Mouse (Mus musculus) gonadal fat pad, adult 2 months (tissue): ENCODE results near the gene Baz2b. TPM values are rescaled to one million over a fixed set of nuclear protein-coding genes. Genes with fewer than 3 reads are reported as not detected.
"Not testable (repeated sequence)": the region's sequence is repeated elsewhere in the genome, so short reads cannot be mapped to it uniquely, and the experiment has no call there.

Source experiments
- DNase-seq: peaks from one replicate; pipeline ENCODE4 v3.0.0-alpha.2; 2012; ENCODE audit warnings: low read depth
- polyA plus RNA-seq: library from polyadenylated mRNA; depleted of rRNA; stranded (reverse); fragments of >200 nt; gene quantifications from 2 replicates; pipeline ENCODE4 v1.2.3, GENCODE M21; 2012

Gene Baz2b
- polyA plus RNA-seq, 1 experiment, result 19.5 TPM

DNA sequence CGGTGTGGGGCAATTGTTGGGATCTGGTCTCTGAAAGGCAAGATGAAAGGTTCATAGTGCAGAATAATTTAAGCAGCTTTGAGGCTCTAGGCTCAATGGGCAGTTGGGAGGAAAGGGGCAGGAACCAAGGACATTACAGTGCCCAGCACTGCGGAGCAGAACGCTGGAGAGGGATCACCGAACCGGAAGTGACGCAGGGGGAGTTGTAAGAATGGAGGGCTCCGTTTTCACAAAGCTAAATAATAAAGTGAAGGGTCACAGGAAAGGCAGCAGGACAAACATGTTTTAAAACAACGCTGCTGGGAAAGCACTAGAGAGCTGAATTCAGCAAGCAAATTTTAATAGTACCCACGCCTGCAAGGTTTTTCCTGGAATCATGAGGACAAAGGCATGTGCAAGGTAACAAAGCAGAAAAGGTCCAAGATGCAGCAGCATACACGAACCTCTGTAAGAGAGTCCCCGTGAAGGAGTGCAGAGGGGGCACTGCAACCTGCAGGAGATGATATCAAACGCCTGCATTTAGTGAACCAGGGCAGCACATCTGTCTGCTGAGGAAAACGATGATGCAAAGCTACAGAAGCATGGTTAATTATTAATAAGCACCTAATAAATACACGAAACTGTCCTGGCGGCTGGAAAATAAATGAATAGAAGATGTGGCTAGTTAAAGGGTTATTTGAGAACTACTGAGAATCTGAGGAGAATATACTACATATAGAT, 120.0 kb downstream of the Baz2b start:
- no peak for DNase-seq

DNA sequence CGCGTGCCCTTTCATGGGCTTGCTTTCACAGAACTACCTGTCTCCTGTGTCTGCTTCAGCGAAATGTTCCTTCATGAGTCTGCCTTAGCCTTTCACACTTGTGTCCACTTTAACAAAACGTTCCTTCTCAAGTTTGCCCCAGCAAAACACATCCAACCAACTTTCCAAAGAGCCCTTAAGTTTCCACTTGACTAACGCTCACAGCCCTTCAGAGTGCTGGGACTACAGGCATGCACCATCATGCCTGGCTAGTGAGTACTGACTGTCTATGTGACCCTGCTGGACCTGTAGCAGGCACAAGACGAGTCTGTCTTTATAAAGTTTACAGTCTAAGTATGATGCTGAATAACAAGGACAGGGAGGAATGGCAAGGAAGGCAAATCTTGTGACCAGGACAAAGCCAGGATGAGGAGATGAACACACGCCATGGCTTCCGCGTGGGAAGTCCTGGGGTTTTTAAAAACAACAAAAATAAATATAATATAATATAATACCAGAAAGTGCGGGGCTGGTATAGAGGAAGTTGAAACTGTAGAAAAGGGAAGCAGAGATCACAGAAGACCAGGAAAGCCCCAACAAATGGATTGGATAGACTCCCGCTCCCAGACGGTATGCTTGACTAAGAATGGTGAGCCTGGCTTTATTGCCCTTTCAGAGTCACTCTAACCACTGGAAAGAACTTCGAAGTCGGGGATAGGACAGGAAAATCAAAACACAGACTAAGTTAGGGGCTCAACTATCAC, 120.7 kb downstream of the Baz2b start:
- no peak for DNase-seq

DNA sequence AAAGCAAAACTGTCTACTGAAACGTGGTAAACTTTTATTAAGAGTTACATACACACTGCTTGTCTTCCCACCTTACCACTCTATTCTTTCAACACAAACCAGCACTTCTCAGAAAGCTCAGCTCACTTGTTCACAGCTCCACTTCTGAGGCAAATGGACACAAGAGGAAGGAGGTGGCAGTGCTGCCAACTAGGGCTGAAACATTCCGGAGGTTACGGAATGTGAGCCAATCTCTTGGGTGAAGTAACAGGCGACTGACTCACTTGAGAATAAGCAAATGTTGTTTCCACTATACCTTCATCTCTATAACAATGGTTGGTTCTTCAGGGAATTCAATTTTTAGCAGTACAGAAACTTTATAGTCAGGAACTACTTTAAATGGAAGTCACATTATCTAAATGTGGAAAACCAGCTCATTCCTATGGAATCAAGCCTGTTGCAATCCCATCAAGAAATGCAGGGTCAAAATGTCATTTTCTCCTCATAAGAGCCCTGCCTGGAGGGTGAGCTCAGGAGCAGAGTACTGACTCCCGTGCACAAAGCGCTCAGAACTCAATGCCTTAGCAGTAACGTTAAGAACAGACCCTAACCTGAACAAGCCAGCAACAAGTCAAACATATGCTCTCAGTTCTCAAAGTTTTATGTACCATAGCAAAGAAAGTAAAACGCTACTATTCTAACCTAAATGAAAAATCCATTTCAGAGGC, 123.3 kb downstream of the Baz2b start:
- peak; percentile 94 for DNase-seq

DNA sequence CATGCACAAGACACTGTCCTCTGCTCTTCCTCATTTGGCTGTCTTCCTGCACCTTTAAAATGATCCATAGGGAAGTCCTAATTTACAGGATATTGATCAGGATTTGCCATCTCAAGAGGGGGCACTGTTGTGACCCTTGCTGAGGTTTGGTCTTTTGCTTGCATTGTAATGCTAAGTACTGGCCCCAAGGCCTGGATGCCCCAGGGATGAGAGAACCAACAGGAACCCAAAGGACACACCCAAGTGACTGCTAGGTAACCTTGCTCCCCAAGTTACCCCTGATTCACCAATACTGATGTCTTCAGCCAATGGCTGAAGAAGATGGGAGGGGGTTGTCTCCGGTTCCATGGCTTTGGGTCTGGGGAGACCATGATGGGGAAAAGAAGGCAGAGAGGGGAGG, 124.8 kb downstream of the Baz2b start:
- DNase-seq, result no peak

DNA sequence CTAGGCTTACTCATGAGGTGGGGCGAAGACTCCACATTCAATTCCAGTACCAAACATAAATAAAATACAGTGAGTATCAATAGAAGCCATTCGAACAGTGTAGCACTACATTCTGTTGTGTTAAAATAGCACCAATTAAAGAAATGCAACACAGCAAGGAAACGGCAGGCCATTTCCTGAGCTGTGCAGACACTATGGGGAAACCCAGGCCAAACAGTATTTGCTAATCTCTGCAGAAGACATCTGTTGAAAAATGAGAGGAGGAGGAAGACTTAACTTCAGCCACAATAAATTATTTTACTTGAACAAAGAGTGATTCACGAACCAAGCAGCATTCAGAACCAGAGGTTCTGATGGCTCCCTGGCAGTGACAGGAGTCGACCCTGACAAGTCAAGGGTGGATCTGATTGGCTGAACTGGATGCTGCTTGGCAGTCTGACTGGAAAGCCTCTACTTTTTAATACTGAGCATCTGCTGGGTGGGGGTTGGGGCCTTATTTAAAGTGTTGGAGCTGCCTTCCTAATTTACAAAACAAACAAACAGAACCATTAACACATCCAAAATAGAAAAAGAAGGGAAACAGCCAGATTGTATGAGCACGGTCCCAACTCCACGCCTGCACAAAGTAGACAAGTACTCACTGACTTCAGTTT, 126.5 kb downstream of the Baz2b start:
- no peak for DNase-seq

DNA sequence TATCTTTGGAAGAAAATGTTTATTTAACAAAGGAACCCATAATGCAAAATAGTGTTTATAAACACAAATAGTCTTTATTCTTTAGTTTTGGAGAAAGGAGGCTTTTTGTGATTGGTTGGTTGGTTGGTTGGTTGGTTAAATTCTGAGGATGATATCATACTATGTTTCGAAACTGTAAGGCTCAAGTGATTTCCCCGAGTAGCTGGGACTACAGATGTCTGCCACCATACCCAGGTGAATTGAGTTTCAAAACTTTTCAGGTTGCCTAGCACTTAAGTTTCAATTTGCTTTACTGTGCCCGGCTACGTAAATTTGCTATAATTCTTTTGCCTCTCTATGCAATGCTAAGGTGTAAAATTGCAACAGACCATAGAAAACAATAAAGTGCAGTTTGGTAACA, 127.4 kb downstream of the Baz2b start:
- DNase-seq, result no peak

DNA sequence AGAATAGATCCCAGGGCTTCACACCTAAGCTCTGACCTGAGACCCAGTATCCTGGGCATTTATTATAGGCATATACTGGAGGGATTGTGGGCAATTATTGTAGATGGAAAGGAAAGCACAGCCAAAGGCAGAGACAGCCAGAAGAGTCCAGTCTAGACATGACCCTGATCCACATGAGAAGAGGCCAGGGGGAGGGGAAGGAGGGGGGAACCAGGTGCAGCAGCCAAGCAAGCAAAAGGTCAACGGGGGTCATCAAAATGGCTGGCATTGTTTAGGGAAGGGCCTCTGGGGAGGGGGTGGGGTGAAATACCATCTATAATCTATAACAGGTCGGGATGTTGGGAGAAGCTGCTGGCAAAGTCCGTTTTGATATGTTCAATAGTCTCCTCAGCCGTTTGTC, 128.8 kb downstream of the Baz2b start:
- DNase-seq, result no peak

DNA sequence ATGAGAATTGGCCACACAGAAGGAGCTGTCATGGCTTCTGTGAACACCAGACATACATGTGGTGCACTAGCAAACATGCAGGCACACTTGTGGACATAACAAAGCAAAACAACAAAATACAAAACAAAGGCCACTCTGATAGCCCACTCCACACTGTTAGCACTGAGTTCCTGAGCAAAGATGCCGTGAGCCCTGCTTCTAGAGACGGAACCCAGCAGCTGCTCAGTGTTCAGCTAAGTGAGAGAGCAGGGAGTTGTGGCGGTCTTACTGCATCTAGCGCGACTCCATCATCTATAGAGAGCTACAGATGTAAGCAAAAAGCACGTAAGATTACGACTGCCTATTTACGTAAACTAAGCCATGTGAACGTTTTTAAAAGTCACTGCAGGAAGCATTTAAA, 132.0 kb downstream of the Baz2b start:
- no peak for DNase-seq

DNA sequence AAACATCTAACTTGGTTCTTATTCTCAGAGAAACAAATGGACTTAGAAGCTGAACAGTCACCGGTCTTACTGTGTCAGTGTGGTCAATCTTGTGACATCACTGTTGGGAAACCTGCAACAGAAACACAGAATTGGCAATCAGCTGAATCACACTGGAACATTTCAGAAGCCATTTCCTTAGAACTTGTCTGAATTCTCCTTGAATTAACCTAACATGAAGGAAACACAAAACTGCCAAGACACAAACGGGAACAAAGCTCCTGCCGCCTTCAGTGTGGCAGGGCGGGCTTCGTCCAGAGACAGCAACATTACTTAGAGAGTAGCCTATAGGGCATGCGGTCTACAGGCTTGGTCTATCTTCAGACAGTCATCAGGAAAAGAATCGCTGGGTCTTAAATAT, 132.8 kb downstream of the Baz2b start:
- DNase-seq, result no peak

DNA sequence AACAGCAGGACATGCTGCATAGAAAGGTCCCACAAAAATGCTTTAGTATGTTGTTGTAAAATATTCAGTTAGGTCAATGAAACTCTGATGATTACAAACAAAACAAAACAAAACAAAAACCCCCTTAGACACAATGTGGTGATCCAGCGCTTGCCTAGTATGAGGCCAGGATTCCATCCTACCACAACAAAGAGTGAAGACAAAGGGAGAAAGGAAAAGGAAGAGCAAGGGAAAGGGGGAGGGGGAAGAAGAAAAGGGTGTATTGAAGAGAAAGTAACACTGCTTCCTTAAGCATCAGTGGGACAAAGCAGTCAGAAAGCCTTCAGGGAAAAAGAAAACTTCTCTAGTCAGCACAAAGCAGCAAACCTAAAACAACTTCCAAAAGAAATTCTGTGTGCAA, 133.6 kb downstream of the Baz2b start:
- no peak for DNase-seq

DNA sequence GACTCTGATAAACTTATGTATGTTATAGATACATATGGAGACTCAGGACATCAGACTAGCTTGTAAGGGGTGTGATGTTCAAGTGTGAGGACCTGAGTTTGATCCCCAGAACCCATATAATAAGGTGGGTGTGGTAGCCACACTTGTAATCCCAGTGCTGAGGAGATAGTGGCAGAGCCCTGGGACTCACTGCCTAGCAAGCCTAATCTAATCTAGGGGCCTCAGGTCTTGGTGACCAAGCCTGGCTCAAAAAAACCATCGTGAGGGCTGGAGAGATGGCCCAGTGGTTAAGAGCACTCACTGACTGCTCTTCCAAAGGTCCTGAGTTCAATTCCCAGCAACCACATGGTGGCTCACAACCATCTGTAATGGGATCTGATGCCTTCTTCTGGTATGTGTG, 135.8 kb downstream of the Baz2b start:
- not testable (repeated sequence) for DNase-seq

DNA sequence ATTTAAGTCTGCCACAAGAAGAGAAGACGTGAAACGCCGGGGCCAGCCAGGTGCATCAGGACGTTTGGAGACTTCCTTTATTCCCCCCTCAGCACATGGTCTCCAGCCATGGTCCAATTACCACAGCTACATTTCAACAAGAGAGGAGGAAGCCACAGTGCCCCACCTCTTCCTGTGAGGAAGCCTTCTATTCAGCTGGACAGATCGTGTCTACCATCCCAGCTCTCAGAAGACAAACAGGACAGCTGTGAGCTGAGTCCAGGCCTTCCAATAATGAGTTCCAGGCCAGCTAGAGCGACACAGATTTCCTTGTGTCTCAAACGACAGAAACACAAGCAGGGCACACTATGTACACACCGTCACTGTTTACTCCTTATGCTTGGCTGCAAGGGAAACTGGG, 137.8 kb downstream of the Baz2b start:
- no peak for DNase-seq

DNA sequence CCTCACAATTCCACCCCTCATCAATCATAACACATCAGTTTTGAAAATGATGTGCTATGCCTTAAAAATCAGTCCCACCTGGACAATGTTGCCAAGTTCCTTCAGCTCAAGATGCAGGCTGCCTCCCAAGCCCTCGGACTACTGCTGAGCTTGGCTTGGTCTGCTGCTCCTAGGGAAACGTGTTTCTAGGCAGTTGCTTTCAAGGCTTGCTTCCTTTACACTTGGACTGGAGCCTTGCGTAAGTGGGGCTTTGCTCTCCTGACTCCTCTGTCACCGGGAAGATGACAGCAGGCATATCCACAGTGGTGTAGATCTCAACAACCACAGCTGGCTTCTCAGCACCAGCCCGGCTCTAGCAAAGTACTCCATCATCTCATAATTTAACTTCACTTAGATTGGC, 138.7 kb downstream of the Baz2b start:
- no peak for DNase-seq

DNA sequence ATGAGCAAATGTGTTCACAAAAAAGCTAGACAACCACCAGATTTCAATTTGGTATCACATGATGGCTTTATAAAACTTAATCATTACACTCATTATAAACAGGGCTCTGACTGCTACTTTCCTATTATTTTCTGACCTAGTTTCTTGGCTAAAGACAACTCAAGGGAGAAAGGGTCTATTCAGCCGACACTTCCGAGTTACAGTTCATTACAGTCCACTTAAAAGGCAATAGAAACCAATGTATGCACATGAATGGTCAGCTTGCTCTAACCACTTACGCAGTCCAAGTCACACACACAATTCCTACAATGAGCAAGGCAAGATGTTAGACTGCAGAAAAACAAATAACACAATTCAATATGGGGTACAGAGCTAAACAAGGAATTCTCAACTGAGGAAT, 141.2 kb downstream of the Baz2b start:
- DNase-seq, result no peak

DNA sequence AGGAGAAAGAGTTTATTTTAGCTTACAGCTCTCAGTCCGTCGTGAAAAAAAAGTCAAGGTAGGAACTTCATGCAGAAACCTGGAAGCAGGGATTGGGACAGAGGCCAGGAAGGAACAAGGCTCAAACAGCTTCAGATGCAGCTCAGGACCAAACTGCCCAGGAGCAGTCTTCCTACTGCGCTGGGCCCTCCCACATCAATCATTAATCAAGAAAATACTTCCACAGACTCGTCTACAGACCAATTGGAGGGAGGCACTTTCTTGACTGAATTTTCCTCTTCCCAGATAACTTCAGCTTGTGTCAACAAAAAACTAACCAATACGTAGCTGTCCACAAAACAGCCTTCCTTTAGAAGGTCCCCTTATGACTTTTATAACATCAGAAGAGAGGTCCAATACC, 144.2 kb downstream of the Baz2b start:
- no peak for DNase-seq

DNA sequence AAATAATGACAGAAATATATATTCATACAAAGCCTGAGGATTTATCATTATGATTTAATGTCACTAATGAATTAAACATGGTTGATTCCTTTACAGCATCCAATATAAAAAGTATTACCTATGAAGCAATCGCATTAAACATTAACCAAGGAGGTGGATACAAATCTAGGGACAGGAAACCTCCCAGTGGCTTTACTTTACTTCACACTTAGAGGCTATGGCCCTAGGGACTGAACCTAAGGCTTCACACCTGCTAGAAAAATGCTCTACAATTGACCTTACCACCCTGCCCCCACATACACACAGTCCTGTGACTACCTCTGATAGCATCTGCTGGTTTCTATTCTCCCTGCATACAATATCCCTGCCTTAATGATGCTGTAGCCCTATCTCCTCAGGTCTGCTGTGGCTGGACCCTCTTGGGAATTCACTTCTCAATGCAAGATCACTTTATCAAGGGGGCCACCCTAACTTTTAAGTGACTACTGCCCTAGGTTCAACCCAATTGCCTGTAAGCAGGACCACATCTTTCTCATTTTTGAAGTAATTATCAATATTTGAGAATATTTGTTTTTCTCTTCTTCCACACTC, 149.4 kb downstream of the Baz2b start:
- no peak for DNase-seq

DNA sequence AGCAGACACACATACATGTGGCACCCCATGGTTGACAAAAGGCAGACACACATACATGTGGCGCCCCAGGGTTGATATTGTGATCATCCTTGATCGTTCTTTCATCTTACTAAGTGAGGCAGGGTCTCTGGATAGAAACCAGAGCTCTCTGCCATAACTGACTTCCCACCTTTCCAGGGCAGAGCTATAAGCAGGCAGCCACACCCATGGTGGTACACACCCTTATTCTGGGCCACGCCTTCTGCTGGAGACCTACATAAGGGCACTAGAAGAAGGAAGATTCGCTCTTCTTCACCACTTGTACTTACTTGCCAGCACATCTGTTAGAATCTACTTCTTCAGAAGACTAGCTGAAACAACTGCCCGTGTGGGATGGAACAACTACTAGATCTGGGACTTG, 150.3 kb downstream of the Baz2b start:
- DNase-seq, result no peak

DNA sequence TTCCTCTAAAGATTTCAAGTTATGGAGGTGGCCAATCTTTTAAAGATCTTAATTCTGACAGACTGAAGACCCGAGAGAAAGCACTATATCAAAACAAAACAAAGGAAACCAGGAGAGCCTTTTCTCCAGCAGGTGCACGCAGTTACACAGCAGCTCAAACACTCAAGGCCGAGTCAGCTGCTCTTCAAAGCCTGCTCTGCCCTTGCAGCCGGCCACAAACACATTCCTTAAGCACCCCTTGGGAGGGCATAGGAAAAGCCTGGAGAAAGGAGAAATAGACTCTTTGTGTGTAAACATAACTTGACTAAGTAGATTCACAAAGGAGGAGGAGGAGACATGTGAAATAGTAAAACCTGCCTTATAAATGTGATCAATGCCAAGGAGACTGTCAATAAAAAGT, 153.6 kb downstream of the Baz2b start:
- no peak for DNase-seq

DNA sequence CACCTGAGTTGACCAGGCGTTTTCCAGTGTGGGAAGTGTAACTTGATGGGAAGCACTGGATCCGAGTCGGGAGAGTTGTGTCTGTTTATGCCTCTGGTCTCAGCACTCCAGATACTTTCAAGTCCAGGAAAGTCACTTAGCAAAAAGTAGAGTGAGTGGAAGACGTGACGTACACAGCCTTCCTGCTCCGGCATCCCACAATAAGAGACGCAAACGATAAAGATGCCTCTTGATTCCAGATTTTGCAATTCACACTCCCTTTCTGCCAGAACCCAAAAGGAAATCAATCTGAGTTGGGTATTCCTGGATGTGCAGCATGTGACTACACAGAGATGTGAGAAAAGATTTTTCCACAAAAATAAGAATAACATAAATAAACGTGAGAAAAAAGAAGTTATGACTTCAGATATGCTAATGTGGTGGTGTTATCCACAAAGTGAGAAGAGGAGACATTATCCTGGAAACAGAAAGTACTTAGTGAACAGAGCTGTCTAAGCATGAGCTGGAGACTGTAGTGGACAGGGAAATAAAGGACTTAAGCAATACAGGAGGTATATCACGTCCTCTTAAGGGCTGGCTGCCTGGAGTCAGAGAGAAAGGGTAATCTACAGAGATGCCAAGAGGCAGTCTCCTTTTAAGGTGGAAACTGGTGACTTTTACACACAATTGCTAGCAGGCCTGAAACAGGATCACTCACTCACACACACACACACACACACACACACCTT, 154.7 kb downstream of the Baz2b start:
- no peak for DNase-seq

DNA sequence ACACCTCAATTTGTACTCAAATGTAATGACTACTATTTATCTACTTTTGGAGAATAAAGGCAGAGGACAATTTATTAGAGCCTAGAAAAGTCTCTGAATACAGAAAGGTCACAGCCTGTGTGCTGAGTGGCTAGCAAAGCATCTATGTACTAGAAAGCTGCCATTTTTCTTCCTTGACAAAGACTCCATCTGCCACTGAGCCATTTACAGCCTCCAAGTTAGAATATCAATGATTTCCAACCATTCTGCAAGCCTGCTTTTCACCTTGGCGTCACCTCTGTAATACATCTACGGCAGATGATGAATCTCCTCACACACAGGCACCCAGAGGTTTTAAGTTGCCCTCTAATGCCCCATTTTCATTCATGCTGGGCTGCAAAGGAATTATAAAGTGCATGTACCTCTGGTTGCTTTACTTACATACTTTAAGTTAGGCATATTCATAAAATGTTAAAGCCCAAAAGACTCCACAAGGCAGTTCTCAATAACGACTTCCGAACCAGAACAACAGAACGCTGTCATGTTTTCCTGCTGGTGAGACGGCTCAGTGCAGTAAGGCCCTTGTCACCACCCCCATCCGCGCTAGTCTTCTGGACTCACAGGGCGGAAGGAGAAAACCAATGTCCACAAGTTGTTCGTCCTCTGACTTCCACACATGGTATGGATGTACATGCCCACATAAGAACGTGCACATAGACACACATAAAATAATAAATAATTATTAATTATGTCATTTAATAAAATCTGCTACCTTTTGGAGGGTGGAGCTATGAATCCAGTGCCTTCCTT, 156.2 kb downstream of the Baz2b start:
- no peak for DNase-seq
